Mouse (Mus musculus) liver, embryonic 14.5 days (tissue): ENCODE measurements at regions not wholly inside any gene's neighbourhood (a gene's known extent, or its start where the extent isn't known, plus 50 kb on each side); places are given as distances from the start of the nearest gene placed in this dataset.

Experiments used
- CTCF ChIP-seq: IDR thresholded peaks from 2 replicates; pipeline ENCODE4 v1.5.1; 2016; ENCODE audit warnings: antibody characterized with exemption, low read depth, control low read depth
- EP300 ChIP-seq: IDR thresholded peaks from 2 replicates; pipeline ENCODE4 v1.6.1; 2016; ENCODE audit warnings: antibody characterized with exemption, low read depth

- no peak for TF ChIP-seq EP300
- no peak for TF ChIP-seq CTCF
These were observed 132.7 kb upstream of the Tab2 start for GRCm38 (mm10) chr10:8088737-8089136.
